Mouse (Mus musculus) embryonic fibroblast, embryonic 13.5 days (primary cell): ENCODE data around the gene Kat6b.

Source experiments
- CTCF ChIP-seq: IDR thresholded peaks from 2 replicates; pipeline ENCODE4 v1.5.1; 2011; ENCODE audit warnings: mild to moderate bottlenecking, control low read depth, low read length, moderate library complexity, borderline replicate concordance; ENCODE audit not compliant: insufficient read depth
- POLR2A ChIP-seq: IDR thresholded peaks from 2 replicates; pipeline ENCODE4 v1.6.1; 2011; ENCODE audit warnings: low read depth, mild to moderate bottlenecking, control low read depth, low read length, moderate library complexity

GRCm38 (mm10) chr14:21552958-21553357, 71.7 kb downstream of the Kat6b start:
- no peak for TF ChIP-seq CTCF
- no peak for TF ChIP-seq POLR2A
